Mouse (Mus musculus): ENCODE results near the gene 4833439L19Rik.

Gene 4833439L19Rik

DNA sequence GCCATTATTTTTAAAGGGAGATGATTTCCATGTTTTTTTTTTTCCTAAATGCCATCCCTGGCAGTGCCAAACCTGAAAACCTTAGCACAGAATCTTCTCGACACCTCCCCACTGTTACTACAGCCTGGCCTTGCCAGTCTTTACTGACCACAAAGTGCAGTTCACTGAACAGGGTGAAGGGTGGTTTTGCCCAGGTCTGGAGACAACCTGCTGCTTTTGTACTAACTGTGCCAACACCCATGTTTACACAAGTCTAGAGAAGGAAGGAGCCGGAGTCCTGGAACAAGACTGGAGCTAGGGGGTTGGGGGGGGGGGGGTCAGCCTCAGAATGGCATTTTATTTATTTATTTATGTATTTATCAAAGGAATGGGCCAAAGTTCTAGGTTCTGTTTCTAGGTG, 16.1 kb upstream of the 4833439L19Rik start:
- no peak for DNase-seq

DNA sequence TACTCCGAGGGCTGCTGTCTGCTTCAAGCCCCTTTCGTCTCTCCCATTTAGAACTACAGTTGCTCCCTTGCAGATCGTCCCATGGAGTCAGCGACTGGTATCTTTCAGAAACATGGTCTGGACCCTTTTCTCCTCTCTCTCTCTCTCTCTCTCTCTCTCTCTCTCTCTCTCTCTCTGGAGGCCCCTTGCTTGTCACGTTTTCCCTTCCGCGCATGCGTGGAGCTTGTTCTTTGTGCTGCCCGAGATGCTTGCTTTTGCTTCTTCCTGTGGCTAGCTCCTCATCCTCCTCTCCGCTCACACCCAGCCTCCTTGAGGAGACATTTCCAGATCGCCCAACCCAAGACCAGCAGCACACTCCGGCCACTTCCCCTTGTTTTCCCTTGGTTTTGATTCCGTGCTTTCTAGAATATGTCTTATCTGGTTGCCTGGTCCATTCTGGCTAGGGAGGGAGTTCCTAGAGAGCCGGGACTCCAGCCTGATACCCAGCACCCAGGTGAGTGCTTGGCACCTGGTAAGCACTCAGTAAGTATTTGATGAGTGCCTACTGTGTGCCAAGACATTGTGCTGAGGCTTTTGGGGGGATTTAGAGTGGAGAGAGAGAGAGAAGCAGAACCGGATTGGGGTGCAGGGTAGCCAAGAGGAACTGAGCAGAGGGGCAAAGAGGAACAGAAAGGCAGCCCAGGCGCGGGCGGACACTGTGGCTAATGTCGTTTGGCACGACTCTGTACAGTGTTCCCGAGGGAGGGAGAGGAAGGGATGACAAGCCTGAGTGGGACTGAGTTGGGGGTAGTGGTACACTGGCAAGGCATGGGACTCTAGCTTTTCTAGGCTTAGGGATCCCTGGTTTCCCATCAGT, 12.6 kb upstream of the 4833439L19Rik start:
- no peak for DNase-seq

DNA sequence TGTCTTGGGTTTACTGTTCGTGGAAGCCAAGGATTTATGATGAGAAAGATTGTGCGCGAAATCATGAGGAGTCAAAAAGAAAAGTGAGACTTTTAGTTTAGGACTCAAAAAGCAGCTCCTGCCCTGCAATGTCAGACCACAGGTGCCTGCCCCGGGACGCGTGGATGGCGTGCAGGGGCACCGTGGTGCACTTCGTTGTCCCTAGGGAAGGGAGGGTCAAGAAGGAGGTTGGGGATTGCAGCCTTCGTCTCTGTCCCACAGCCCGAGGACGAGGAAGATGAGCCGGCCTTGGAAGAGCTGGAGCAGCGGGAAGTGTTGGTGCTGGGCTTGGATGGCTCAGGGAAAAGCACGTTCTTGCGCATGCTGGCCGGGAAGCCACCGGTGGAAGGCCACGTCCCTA, 10.3 kb upstream of the 4833439L19Rik start:
- no peak for DNase-seq

DNA sequence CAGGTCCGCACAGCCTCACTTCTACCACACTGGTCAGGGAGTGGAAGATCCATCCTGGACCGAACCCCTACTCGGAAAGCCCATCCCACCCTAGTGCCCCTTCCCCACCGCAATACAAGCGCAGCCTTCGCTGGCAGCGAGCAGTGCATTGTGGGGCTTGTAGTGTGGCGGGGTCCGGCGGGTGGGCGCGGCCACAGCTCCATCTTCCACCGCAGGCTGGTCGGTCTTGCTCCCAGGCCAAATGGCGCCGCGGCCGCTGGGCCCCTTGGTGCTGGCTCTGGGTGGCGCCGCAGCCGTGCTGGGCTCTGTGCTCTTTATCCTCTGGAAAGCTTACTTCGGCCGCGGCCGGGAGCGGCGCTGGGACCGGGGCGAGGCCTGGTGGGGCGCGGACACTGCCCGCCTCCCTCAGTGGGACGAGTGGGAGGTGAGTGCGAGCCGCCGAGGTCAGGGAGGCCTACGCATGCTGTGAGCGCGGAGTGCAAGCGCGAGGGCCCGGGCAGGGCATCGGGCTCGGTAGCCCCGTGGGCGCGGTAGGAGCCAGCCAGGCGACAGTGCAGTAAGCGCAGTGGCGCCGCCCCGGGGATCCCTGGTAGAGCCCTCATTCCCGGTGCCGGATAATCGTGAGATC, 9.7 kb upstream of the 4833439L19Rik start, which contains the start of gene Arl10:
TSS of gene Arl10 (plus strand) at position 162 of the 628 bp plus-strand sequence.
- DNase-seq: peak; percentile 75 to 78

DNA sequence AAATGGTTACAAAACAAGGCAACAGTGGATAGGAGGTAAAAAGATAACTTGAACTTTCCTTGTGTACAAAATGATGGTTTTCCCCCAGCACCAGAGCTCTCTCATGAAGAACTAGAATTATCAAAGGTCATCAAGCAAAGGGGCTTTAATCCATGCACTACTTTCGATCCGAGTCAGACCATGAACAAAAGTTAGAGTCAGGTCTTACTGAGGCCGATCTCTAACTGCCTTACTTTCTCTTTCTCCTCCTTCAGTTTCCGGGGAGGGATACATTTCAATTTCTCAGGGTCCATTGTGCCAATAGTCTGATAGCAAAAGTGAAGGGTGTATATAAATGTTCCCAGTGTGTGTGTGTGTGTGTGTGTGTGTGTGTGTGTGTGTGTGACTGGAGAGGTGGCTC, 7.4 kb upstream of the 4833439L19Rik start:
- no peak for DNase-seq

DNA sequence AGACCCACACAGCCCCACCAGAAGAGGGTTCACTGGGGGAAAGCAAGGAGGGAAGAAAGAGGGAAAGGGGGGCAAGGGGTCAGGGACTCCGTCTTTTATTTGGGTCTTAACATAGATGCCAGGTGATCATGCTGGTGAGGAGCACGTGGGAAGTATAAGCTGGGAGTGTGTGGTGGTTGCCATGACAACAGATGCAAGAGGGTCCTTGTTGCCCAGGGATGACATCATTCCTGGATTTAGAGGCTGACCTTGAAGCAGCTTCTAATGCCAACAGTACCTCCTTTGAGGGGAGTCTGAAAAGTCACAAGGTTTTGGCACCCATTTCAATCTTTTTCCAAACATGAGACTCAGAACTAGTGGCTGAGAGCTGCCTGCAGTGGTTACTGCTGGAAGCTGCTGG, 6.4 kb upstream of the 4833439L19Rik start:
- DNase-seq: no peak

DNA sequence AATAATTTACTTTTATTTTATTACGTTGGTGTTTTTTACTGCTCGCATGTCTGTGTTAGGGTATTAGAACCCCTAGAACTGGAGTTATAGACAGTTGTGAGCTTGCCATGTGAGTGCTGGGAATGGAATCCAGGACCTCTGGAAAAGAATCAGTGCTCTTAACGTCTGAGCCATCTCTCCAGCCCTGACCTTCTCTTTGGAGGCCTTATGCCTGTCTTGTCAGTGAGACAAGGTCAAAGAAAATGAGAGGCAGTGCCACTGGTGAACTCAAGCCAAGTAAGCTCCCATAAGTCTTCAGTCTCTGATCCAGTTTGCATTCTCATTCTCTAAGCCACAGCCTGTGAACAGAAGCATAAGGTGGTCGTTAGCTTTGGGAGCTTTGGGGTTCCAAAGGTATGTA, 5.5 kb upstream of the 4833439L19Rik start:
- no peak for DNase-seq

DNA sequence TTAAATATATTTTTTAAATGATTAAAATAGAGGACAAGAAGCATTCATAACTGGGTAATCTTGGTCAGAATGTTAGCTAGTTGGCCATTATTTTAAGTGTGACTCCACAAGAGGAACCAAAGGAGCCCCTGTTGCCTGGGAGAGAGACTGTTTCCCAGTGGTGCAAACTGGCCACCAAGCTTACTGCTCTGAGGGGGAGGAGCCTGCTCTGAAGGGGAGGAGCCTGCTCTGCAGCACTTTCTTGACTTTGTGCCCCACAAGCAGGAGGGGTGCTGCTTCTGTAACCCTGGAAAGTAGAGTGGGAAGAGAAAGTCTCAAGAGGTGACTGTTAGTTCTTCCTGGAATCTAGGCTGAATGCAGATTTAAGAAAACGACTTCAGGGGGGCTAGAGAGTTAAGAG, 4.0 kb upstream of the 4833439L19Rik start:
- no peak for DNase-seq

DNA sequence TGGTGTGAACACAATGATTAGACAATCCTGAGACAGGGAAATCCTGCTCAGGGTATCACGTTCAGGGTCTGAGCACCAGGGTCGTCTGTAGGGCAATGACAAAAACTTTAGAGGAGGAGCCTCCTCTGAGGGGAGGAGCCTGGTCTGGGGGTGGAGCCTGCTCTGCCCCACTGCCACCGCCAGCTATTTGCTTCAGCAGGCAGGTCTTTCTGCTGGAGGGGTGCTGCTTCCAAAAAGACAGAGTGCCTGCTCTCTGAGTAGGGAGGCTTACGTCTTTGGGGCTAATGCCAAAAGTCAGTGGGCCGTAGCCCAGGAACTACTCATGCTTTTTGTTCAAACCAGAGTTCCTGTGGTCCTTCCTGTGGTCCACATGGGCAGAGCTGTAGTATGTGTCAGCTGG, 3.1 kb upstream of the 4833439L19Rik start:
- no peak for DNase-seq

DNA sequence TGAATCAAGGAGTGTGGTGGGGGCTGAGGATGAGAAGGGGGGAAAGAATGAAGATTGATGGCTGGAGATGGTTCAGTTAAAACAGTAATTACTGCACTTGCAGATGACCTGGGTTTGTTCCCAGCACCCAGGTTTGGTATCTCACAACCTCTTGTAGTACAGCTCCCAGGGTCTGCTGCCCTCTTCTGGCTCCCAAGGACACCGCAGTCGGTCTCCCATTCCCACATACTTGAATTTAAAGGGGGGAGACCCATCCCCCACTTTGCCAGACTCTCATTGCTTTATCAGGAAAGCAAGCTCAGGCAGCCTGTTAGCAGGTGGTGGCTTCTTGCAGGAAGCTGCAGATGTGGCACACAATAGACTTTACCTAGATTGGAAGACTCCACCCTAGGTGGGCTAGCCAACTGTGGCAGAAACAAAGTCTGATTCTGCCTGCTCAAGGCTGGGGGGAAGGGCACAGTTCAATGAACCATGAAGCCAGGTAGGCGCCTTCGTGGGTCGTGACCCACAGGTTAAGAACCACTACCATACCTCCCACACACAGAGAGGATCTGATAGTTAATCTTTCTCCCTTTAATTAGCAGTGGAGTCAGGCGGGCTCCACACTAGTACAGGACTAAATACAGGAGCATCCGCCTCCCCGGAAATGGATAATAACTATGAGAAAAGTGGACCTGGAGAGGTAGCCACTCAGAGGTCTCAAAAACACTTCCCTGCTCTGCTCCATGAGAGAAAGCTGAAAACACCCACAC, 535 bp upstream of the 4833439L19Rik start:
- DNase-seq: peak; percentile 67 to 71

DNA sequence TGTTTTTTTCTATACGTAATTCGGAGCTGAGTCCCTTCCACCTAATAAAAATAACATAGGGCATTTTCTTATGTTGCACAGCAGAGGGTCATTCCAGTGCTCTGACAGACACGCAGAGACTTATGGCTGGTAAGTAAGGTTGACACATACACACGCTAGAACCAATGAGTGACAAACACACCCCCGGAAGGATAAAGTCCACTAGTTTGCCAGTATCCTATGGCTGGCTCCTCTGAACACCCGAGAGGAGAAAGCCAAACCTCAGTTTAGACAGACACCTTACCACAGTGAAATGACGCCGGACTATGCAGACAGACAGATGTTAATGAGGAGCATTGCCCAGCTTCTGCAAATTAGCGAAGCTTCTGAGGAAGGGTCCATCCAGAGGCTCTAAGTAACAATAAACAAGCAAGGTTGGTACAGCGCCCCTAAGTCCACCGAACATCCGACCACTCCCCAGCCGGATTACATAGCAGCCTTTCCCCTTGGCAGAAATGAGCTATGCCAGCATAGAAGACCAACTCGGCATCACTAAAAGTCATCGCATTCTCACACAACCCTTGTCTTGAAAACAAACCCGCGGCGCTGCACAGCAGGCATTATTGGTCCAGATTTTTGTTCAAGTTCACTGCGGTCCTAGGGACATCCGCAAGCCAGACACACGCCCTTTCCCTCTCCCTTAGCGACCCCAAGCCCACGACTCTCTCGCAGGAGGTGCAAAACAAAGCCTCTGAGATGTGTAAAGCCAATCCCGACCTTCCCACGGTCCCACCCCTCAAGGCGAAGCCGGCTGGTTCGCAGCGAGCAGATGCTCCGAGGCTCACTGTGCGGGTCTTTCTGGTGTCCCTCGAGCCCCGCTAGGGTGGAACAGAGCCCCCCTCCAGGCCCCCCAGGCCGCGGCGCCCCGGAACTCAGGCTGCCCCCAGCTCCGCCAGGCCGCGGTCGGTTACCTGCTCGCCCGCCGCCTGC, 719 bp downstream of the 4833439L19Rik start:
- DNase-seq: peak in 1 of 2 experiments; percentile 46

DNA sequence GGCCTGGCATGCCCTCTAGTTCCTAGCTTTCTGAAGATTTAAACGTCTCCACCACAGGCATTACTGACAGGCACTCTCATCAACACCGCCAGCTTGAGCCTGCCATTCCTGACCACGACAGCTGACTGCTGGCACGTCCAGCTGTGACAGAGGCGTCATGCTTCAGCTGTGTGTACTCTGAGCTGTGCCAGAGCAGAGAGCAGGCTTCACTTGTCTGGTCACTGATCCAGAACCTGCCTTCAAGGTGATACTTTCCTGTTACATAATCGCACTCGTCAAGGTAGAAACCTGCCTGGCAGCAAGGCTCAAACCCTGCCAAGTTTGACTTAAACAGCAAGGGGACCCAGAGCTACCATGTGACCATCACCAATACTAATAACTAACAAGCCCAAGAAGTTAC, 2.7 kb downstream of the 4833439L19Rik start:
- peak in 1 of 2 experiments; percentile 22 for DNase-seq

DNA sequence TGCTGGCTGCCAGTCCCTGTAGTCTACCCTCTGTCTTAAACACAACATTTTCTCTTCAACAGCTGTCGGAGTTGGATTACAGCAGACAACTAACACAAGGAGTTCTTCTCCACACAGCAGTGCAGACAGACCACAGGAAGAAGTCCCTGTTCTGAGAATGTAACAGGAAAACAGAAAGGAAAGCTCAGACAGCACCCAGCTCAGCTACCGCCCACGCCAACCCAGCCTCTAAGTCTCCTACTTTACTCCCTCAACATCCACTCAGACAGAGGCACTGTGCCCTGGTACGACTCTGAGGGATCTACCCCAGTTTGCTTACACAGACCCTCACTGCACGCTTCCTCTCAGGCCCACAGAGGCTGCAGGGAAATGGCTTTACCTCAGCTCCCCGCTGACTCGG, 4.6 kb downstream of the 4833439L19Rik start:
- DNase-seq: no peak

DNA sequence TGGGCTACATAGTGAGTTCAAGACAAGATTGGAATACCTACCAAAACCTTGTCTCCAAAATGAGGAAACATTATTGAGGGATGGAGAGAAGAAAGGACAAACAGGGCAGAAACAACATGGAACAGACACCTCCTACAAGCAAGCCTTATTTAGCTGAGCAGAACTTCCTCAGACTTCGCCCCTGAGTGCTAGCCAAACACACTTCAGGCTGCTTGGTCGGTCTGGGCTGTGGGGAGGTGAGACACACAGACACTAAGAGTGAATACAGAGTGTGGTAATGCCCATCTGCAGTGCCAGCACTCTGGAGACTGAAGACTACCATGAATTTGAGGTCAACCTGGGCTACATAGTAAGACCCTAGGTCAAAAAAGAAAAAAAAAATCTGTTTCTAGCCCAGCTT, 5.6 kb downstream of the 4833439L19Rik start:
- DNase-seq: no peak

DNA sequence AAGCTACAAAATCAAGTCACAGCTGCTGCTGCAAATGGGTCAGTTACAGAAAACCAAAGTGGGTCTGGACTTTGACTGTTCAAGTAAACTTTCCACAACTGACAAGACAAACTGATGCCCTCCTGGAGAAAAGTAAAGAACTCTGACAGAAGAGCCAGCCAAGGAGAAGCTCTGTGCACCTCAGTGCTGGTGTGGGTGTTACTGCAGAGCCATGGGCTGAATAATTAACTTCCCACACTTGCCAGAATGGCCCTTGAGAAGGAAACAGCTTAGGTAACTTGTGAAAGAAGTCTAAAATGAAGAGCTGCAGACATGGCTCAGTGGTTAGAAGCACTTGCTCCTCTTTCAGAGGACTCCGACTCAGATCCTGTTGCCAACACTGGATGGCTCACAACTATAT, 7.6 kb downstream of the 4833439L19Rik start:
- DNase-seq: no peak

DNA sequence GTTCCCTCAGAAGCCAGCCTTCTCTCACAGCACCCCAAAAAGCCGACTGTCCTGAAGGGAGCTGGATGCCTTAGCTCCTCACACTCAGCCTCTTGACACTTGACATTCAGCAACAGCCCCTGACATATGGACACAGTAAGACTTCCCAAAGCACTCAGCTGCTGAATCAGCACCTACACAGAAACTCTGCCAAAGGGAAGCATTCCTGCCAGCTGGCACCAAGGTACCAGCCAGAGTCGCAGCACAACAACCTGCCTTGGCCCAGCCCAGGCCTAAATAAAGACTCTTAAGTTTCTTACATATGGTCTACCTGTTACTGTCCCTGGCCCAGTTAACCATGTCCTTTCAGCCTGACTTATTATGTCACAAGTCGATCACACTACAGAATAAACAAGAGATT, 8.4 kb downstream of the 4833439L19Rik start:
- DNase-seq: peak; percentile 92 to 93

DNA sequence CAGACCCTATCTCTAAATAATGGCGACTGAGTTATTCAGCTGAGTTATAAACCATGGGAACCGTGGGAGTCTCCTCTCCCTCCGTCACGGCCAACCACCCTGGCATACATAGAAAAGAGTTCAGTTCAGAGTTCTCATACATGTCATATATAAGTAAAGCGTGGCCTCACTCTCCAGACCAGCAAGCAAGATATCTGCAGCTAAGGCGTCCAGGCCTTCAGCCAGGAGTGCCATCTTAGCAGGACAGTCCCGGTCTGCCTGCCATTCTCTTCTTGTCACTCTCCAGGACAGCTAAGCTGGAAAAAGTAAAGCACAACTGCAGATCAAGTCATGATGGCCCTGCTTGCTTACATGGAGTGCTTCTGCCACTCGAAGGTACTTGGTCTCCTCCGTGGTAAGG, 9.1 kb downstream of the 4833439L19Rik start:
- DNase-seq: no peak

DNA sequence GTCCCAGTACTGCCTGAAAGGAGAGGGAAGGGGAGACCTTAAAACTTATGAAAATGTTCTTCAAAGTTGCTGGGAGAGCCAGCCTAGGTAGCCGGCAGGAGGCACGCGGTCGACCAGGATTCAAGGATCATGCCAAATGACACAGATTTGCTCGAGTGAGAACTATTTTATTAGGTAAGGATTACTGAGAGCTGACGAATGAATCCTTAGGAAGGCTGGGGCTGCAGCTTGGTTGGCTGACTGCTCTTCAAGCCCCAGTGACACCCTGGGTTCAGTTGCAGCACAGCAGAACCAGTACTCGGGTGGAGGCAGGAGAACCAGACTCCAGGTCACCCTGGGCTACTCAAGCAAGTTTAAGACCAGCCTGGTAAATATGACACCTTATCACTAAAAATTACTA, 17.2 kb downstream of the 4833439L19Rik start:
- DNase-seq: no peak

DNA sequence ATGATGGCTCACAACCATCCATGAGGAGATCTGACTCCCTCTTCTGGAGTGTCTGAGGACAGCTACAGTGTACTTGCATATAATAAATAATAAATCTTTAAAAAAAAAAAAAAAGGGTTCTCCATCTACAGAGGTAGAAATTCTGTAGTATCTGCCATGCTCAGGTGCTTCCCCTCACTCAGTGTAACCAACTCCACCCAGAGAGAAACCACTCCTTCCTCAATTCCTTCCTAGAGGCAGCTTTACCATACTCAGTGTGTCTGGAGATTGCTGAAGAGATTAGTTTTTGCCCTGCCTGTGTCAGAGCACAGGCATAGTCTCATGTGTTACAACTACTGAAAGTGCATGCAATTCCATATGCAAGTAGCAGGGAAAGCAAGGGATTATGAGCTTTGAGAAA, 33.1 kb downstream of the 4833439L19Rik start:
- no peak for DNase-seq

DNA sequence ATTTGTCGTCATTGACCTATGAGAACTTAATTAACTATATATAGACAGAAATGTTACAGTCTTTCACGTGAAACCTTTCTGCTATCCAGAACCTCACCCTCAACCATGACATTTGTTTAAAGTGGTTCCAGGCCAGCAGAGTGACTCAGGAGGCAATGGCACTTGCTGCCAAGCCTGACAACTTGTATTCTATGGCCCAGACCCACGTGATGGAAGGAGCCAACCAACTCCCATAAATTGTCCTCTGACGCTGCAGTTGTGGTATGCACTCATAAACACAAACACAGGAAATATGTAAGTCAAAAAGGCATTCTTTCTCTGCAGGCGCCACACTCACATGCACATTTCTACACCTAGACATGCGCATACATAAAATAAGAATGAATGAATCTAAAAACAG, 38.1 kb downstream of the 4833439L19Rik start:
- no peak for DNase-seq

DNA sequence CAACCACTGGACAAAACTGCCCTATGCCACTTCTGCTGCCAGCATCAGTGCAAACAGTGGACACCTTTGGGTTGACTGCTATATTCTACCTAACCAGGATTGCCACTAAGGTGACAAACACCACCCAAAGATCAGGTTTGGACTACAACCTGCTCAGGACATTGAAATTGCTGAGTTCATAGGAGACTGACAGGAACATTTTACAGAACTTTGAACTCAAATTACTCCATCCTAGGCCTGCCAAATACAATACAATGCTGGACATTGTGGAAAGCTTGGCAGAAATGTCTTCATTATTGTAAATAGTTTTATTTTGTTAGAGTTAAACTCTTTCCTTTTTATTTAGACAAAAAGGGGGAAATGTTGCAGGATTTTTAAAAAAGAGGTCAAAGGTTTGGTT, 44.1 kb downstream of the 4833439L19Rik start:
- DNase-seq: no peak

DNA sequence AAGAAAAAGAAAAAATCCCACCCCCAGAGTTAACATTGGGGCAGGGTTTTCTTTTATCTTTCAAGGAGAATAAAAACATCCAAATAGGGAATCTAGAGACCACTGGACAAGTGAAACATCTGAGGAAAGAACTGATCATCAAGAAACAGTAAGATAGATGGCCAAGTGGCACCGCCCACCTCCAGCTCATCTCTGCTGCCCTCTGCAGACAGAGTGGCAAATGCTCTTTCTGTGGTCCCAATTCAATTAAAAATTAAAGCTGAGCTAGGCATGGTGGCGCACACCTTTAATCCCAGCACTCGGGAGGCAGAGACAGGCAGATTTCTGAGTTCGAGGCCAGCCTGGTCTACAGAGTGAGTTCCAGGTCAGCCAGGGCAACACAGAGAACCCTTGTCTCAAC, 45.0 kb downstream of the 4833439L19Rik start:
- no peak for DNase-seq

All from cerebellum, adult 18-20 months (tissue).